Mouse (Mus musculus): ENCODE data around the gene Msl3.

Gene Msl3

GRCm38 (mm10) chrX:168673525-168674406, at the start of gene Msl3:
Gene Msl3 (minus strand): TSS chrX:168673898.
- DNase-seq: peak; percentile 86 to 92

- peak; percentile 3 to 9 for DNase-seq
These were observed 44.3 kb upstream of the Msl3 start for GRCm38 (mm10) chrX:168717969-168718368.

GRCm38 (mm10) chrX:168674407-168674962, 787 bp upstream of the Msl3 start:
- no peak for DNase-seq

- peak in 1 of 2 experiments; percentile 2 for DNase-seq
These were observed 679 bp downstream of the Msl3 start for GRCm38 (mm10) chrX:168672913-168673524.

- peak; percentile 52 to 72 for DNase-seq
These were observed 1.3 kb downstream of the Msl3 start for GRCm38 (mm10) chrX:168672425-168672824.

- no peak for DNase-seq
These were observed 9.6 kb downstream of the Msl3 start for GRCm38 (mm10) chrX:168663982-168664689.

- no peak for DNase-seq
These were observed 13.5 kb downstream of the Msl3 start for GRCm38 (mm10) chrX:168660236-168660635.

GRCm38 (mm10) chrX:168659803-168660202, 13.9 kb downstream of the Msl3 start:
- peak in 1 of 2 experiments; percentile 9 for DNase-seq

- DNase-seq: no peak
These were observed 14.4 kb downstream of the Msl3 start for GRCm38 (mm10) chrX:168659275-168659674.

- no peak for DNase-seq
These were observed 15.9 kb downstream of the Msl3 start for GRCm38 (mm10) chrX:168657795-168658194.

- no peak for DNase-seq
These were observed 24.4 kb downstream of the Msl3 start for GRCm38 (mm10) chrX:168649336-168649735.

- no peak for DNase-seq
These were observed 26.0 kb downstream of the Msl3 start for GRCm38 (mm10) chrX:168647746-168648145.

GRCm38 (mm10) chrX:168643451-168643850, 30.2 kb downstream of the Msl3 start:
- DNase-seq: no peak

GRCm38 (mm10) chrX:168639556-168640356, 33.9 kb downstream of the Msl3 start:
- DNase-seq: peak; percentile 67 to 78
